Mouse (Mus musculus): ENCODE results near the gene Cdk18.
"Not testable (repeated sequence)": the region's sequence is repeated elsewhere in the genome, so short reads cannot be mapped to it uniquely, and the experiment has no call there.

Cdk18 gene

GRCm38 (mm10) chr1:132139416-132139864 lies at the start of gene Cdk18:
TSS of gene Cdk18 (minus strand) at chr1:132139684.
- DNase-seq, result no peak

- no peak for DNase-seq
These were observed 49.7 kb upstream of the Cdk18 start for GRCm38 (mm10) chr1:132189231-132189630.

GRCm38 (mm10) chr1:132188442-132189066 lies 49.1 kb upstream of the Cdk18 start:
- no peak for DNase-seq

GRCm38 (mm10) chr1:132186303-132186702 lies 46.8 kb upstream of the Cdk18 start:
- DNase-seq, result no peak

GRCm38 (mm10) chr1:132171619-132172018 lies 32.1 kb upstream of the Cdk18 start:
- no peak for DNase-seq

- no peak for DNase-seq
These were observed 31.2 kb upstream of the Cdk18 start for GRCm38 (mm10) chr1:132170698-132171097.

- no peak for DNase-seq
These were observed 28.8 kb upstream of the Cdk18 start for GRCm38 (mm10) chr1:132168115-132168767.

GRCm38 (mm10) chr1:132165859-132166258 lies 26.4 kb upstream of the Cdk18 start:
- DNase-seq, result no peak

- no peak for DNase-seq
These were observed 25.5 kb upstream of the Cdk18 start for GRCm38 (mm10) chr1:132164780-132165518.

- DNase-seq, result not testable (repeated sequence)
These were observed 23.1 kb upstream of the Cdk18 start for GRCm38 (mm10) chr1:132162618-132163017.

GRCm38 (mm10) chr1:132161211-132161880 lies 21.9 kb upstream of the Cdk18 start:
- no peak for DNase-seq

GRCm38 (mm10) chr1:132159681-132160080 lies 20.2 kb upstream of the Cdk18 start:
- no peak for DNase-seq

GRCm38 (mm10) chr1:132158741-132159140 lies 19.3 kb upstream of the Cdk18 start:
- no peak for DNase-seq

- DNase-seq, result no peak
These were observed 18.3 kb upstream of the Cdk18 start for GRCm38 (mm10) chr1:132157808-132158207.

- DNase-seq, result peak; percentile 86
These were observed 17.7 kb upstream of the Cdk18 start for GRCm38 (mm10) chr1:132157016-132157781.

GRCm38 (mm10) chr1:132155737-132156136 lies 16.3 kb upstream of the Cdk18 start:
- DNase-seq, result peak; percentile 68

- DNase-seq, result no peak
These were observed 14.2 kb upstream of the Cdk18 start for GRCm38 (mm10) chr1:132153691-132154090.

- DNase-seq, result no peak
These were observed 13.7 kb upstream of the Cdk18 start for GRCm38 (mm10) chr1:132153086-132153690.

- no peak for DNase-seq
These were observed 12.4 kb upstream of the Cdk18 start for GRCm38 (mm10) chr1:132151908-132152307.

- no peak for DNase-seq
These were observed 11.5 kb upstream of the Cdk18 start for GRCm38 (mm10) chr1:132150817-132151601.

GRCm38 (mm10) chr1:132150171-132150570 lies 10.7 kb upstream of the Cdk18 start:
- no peak for DNase-seq

Measured in right cerebral cortex, postnatal 25 days (tissue).